In the genomic region with DNA sequence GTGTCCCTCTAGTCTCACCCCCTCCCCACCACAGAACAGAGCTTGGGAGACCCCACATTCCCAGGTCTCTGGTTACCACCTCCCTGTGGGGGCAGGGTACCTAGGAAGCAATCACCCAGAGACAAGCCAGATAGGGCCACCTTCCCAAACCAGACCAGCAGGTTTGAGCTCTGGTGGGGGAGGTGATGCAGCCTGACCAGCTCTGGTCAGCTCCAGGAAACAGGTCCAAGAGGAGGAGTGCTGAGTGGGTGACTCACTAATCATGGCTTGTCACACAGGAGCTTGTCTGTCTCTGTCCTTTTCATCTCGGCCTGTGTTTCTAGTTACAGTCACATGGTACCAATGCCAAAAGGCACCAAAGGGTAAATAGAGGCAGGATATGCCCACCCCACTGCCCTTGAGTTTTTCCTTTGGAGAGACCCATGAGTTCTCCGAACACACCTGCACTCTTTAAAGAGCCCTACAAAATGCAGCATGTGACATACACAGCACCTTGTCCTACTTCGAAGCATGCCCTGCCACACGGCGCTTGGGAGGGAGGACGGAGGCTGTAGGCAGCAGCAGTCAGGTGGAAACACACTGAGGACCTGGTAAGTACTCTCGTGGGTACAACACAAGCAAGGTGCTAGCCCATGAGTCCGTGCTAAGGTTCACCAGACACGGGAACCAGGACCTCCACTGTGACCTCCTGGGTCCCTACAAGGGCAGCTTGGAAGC, we compare ENCODE assay signal across 8 mouse cellular contexts. TPM values are rescaled to one million over a fixed set of nuclear protein-coding genes. Genes with fewer than 3 reads are reported as not detected.
DNase-seq lines count a peak whose midpoint lies in the region; ATAC-seq and TF ChIP-seq lines count a peak whose summit lies in the region.
"Had no signal": no experiment of that assay in that cellular context is flagged by ENCODE, and none has a peak within 500 bp of the region (broad histone marks: within the 10 kb centered on the region; RNA-seq: fewer than 3 reads in every experiment).

No protein-coding gene starts in this region.

- no peaks in the 10 kb centered on the region for H3K9me3 ChIP-seq in hindbrain, embryonic 10.5 days
- H3K9me3 ChIP-seq in hindbrain, embryonic 13.5 days = no peaks in the 10 kb centered on the region
- no peaks in the 10 kb centered on the region for H3K9me3 ChIP-seq in embryonic facial prominence, embryonic 12.5 days

- peak; percentile 30 for DNase-seq in hindbrain, embryonic 10.5 days (ENCODE audit: low spot score)
- peak; percentile 76 for DNase-seq in kidney, postnatal 10 days
- DNase-seq in spleen, adult 12 weeks (ENCODE audit: low spot score) = no peak

- no peak for ATAC-seq in hindbrain, embryonic 13.5 days (ENCODE audit: low FRiP score)
- ATAC-seq in embryonic facial prominence, embryonic 12.5 days (ENCODE audit: insufficient number of reproducible peaks, insufficient read depth, low FRiP score, low TSS enrichment) = no peak
- no peak for ATAC-seq in erythroid progenitor cell, adult 5-6 weeks (replicated peaks; ENCODE audit: low FRiP score, poor library complexity, severe bottlenecking)

- WGBS in hindbrain, embryonic 10.5 days = 77% methylated on average over 9 of the region's 9 CpGs
- 88% methylated on average over 9 of the region's 9 CpGs for WGBS in hindbrain, embryonic 13.5 days
- WGBS in embryonic facial prominence, embryonic 12.5 days = 75% methylated on average over 9 of the region's 9 CpGs
- WGBS in small intestine, adult 2 months = 40% methylated on average over 9 of the region's 9 CpGs

- H3K4me3 ChIP-seq in hindbrain, embryonic 10.5 days = 0 out of 2 replicates have a peak overlapping the region, but pooled peaks have one; percentile 4
- no peak overlapping the region for H3K4me3 ChIP-seq in hindbrain, embryonic 13.5 days
- H3K4me3 ChIP-seq in embryonic facial prominence, embryonic 12.5 days = no peak overlapping the region
- no peak overlapping the region for H3K4me3 ChIP-seq in small intestine, adult 2 months (ENCODE audit: low read depth, low read length)

- H3K27ac ChIP-seq in hindbrain, embryonic 10.5 days = peak overlapping the region; percentile 78
- no peak overlapping the region for H3K27ac ChIP-seq in hindbrain, embryonic 13.5 days
- peak overlapping the region; percentile 7; the same call in 1 of the 2 replicates for H3K27ac ChIP-seq in embryonic facial prominence, embryonic 12.5 days
- peak overlapping the region; percentile 5 for H3K27ac ChIP-seq in small intestine, adult 2 months (ENCODE audit: insufficient read depth, low read depth, low read length)

- TF ChIP-seq CTCF in small intestine, adult 2 months (IDR thresholded peaks at IDR 0.05; ENCODE audit: extremely low read depth, insufficient read length, insufficient replicate concordance, low read depth, low read length) = no peak

- H3K4me2 ChIP-seq in hindbrain, embryonic 13.5 days = no peak overlapping the region
- H3K4me2 ChIP-seq in embryonic facial prominence, embryonic 12.5 days (replicated peaks) = no peak overlapping the region

- no peak overlapping the region for H3K9ac ChIP-seq in hindbrain, embryonic 13.5 days
- H3K9ac ChIP-seq in embryonic facial prominence, embryonic 12.5 days = no peak overlapping the region

- peaks cover 63% of the 10 kb centered on the region for H3K4me1 ChIP-seq in hindbrain, embryonic 10.5 days (replicated peaks)
- H3K4me1 ChIP-seq in hindbrain, embryonic 13.5 days (replicated peaks) = peaks cover 52% of the 10 kb centered on the region
- H3K4me1 ChIP-seq in embryonic facial prominence, embryonic 12.5 days = peaks cover 23% of the 10 kb centered on the region
- H3K4me1 ChIP-seq in small intestine, adult 2 months (ENCODE audit: control insufficient read depth, insufficient read depth, insufficient read length, low read length) = peaks cover 79% of the 10 kb centered on the region

- TF ChIP-seq POLR2A in small intestine, adult 2 months (IDR thresholded peaks at IDR 0.05; ENCODE audit: low read depth, low read length) = no peak

- H3K36me3 ChIP-seq in hindbrain, embryonic 10.5 days = peaks cover 32% of the 10 kb centered on the region
- H3K36me3 ChIP-seq in hindbrain, embryonic 13.5 days = no peaks in the 10 kb centered on the region
- 0 out of 2 replicates have a peak, but pooled peaks cover 5% of the 10 kb centered on the region for H3K36me3 ChIP-seq in embryonic facial prominence, embryonic 12.5 days
- H3K36me3 ChIP-seq in small intestine, adult 2 months (ENCODE audit: control insufficient read depth, insufficient read depth, low read length) = no peaks in the 10 kb centered on the region

- no peaks in the 10 kb centered on the region for H3K27me3 ChIP-seq in hindbrain, embryonic 10.5 days (ENCODE audit: insufficient read depth, poor library complexity, severe bottlenecking)
- H3K27me3 ChIP-seq in hindbrain, embryonic 13.5 days = no peaks in the 10 kb centered on the region
- no peaks in the 10 kb centered on the region for H3K27me3 ChIP-seq in embryonic facial prominence, embryonic 12.5 days
- no peaks in the 10 kb centered on the region for H3K27me3 ChIP-seq in small intestine, adult 2 months (ENCODE audit: control insufficient read depth, insufficient read depth, low read length)

RNA-seq across cellular contexts. Expression of gene Samd4b, which starts 20.0 kb away (rescaled TPM):
- polyA plus RNA-seq in hindbrain, embryonic 10.5 days (2016; fragmentation: Nextera tagmentation; extraction: Ambion mirVana) = 34.0 and 44.0 TPM in 2 replicates
- polyA plus RNA-seq in hindbrain, embryonic 13.5 days (2015; fragmentation: Nextera tagmentation; extraction: Ambion mirVana) = 20.7 and 21.6 TPM in 2 replicates
- 36.6 and 36.8 TPM in 2 replicates for polyA plus RNA-seq in embryonic facial prominence, embryonic 12.5 days (2016; fragmentation: Nextera tagmentation; extraction: Ambion mirVana)
- 43.4 and 82.0 TPM in 2 replicates for polyA plus RNA-seq in small intestine, adult 2 months (2012; rRNA removed)
- total RNA-seq in erythroid progenitor cell, adult 5-6 weeks (2015; ENCODE audit: low replicate concordance) = 15.9 and 29.6 TPM in 2 replicates
- 8.0 and 20.2 TPM in 2 replicates for total RNA-seq in erythroid progenitor cell, adult 5-6 weeks (2017; ENCODE audit: low replicate concordance)

RNA-seq across cellular contexts. Expression of gene Pak4, which starts 20.0 kb away (rescaled TPM):
- 51.8 and 66.0 TPM in 2 replicates for polyA plus RNA-seq in hindbrain, embryonic 10.5 days (2016; fragmentation: Nextera tagmentation; extraction: Ambion mirVana)
- 21.5 and 22.1 TPM in 2 replicates for polyA plus RNA-seq in hindbrain, embryonic 13.5 days (2015; fragmentation: Nextera tagmentation; extraction: Ambion mirVana)
- 43.4 and 44.1 TPM in 2 replicates for polyA plus RNA-seq in embryonic facial prominence, embryonic 12.5 days (2016; fragmentation: Nextera tagmentation; extraction: Ambion mirVana)
- 50.3 and 112 TPM in 2 replicates for polyA plus RNA-seq in small intestine, adult 2 months (2012; rRNA removed)
- total RNA-seq in erythroid progenitor cell, adult 5-6 weeks (2015; ENCODE audit: low replicate concordance) = 7.6 and 9.6 TPM in 2 replicates
- total RNA-seq in erythroid progenitor cell, adult 5-6 weeks (2017; ENCODE audit: low replicate concordance) = 2.1 and 5.9 TPM in 2 replicates

RNA-seq across cellular contexts. Expression of gene Nccrp1, which starts 30.9 kb away (rescaled TPM):
- polyA plus RNA-seq in hindbrain, embryonic 10.5 days (2016; fragmentation: Nextera tagmentation; extraction: Ambion mirVana) = 0.10 TPM in 1 of 2 replicates, not detected in the other
- polyA plus RNA-seq in hindbrain, embryonic 13.5 days (2015; fragmentation: Nextera tagmentation; extraction: Ambion mirVana) = 0.13 TPM in 1 of 2 replicates, not detected in the other
- not detected in 2 replicates for polyA plus RNA-seq in embryonic facial prominence, embryonic 12.5 days (2016; fragmentation: Nextera tagmentation; extraction: Ambion mirVana)
- 0.14 and 2.8 TPM in 2 replicates for polyA plus RNA-seq in small intestine, adult 2 months (2012; rRNA removed)
- total RNA-seq in erythroid progenitor cell, adult 5-6 weeks (2015; ENCODE audit: low replicate concordance) = not detected in 2 replicates
- not detected in 2 replicates for total RNA-seq in erythroid progenitor cell, adult 5-6 weeks (2017; ENCODE audit: low replicate concordance)

RNA-seq across cellular contexts. Expression of gene Sycn, which starts 37.3 kb away (rescaled TPM):
- polyA plus RNA-seq in hindbrain, embryonic 10.5 days (2016; fragmentation: Nextera tagmentation; extraction: Ambion mirVana) = not detected in 2 replicates
- not detected in 2 replicates for polyA plus RNA-seq in hindbrain, embryonic 13.5 days (2015; fragmentation: Nextera tagmentation; extraction: Ambion mirVana)
- polyA plus RNA-seq in embryonic facial prominence, embryonic 12.5 days (2016; fragmentation: Nextera tagmentation; extraction: Ambion mirVana) = not detected in 2 replicates
- 32.7 and 16,759 TPM in 2 replicates for polyA plus RNA-seq in small intestine, adult 2 months (2012; rRNA removed)
- not detected in 2 replicates for total RNA-seq in erythroid progenitor cell, adult 5-6 weeks (2015; ENCODE audit: low replicate concordance)
- not detected in 2 replicates for total RNA-seq in erythroid progenitor cell, adult 5-6 weeks (2017; ENCODE audit: low replicate concordance)
- polyA plus RNA-seq: frontal cortex, adult 2 months had no signal

RNA-seq across cellular contexts. Expression of gene Acp7, which starts 53.1 kb away (rescaled TPM):
- not detected in 2 replicates for polyA plus RNA-seq in hindbrain, embryonic 10.5 days (2016; fragmentation: Nextera tagmentation; extraction: Ambion mirVana)
- polyA plus RNA-seq in hindbrain, embryonic 13.5 days (2015; fragmentation: Nextera tagmentation; extraction: Ambion mirVana) = not detected in 2 replicates
- 0.18 TPM in 1 of 2 replicates, not detected in the other for polyA plus RNA-seq in embryonic facial prominence, embryonic 12.5 days (2016; fragmentation: Nextera tagmentation; extraction: Ambion mirVana)
- polyA plus RNA-seq in small intestine, adult 2 months (2012; rRNA removed) = 0.66 TPM in 1 of 2 replicates, not detected in the other
- not detected in 2 replicates for total RNA-seq in erythroid progenitor cell, adult 5-6 weeks (2015; ENCODE audit: low replicate concordance)
- not detected in 2 replicates for total RNA-seq in erythroid progenitor cell, adult 5-6 weeks (2017; ENCODE audit: low replicate concordance)
